Mouse (Mus musculus): ENCODE measurements around the gene Arid1b. TPM values are rescaled to one million over a fixed set of nuclear protein-coding genes. Genes with fewer than 3 reads are reported as not detected.
A peak's percentile ranks its signal among the peaks of the same experiment; 100 is the strongest.

Arid1b gene
- total RNA-seq, 2 experiments from 2014 or later: 43.4 to 59.1 TPM

DNA sequence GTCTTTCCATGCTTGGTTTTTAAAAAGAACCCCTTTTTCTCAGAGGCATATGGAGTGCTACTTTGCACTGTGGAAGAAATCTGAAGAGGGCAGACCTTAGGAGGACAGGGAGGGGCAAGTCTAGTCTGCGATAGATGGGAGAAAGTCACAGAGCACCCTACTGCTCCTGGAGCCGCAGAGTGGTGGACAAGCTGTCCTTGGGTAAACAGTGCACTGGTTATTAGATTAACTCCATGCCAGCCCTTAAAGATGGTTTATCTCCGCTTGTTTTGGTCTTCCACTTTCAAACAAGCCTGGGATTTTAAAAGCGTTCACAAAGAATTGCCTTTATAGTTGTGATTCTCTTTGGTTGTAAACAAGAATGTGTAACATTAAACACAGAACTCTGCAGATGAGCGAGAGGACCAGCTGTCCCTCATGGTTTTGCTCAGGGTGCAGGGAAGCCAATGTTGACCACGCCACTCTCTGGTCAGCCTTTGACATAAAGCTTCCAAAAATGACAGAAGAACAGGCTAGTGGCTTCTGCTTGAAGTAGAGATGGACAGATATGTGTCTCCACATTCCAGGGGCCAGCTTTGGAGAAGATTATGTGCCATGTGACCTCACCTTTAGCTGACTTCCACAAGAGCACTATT, 234.6 kb downstream of the Arid1b start:
- DNase-seq (ENCODE audit: low spot score in 2 of 2): no peak

DNA sequence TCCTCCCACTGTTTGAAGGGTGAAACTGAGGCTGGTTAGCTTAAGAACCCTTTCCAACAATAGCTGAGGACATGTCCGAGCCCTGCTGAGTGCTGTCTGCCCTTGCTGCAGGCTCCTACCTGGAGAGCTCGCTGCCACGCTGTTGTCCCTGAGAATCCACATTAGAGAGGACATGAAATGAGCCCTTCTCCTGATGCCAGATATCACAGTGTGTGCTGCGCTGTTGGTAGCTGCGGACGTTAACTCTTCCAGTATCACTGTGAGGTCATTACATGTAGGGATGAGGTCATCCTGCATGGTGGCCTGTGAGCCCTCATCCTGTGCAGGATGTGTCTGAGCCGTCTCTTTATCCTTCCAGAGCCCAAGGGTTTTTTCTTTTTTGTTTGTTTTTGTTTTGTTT, 235.9 kb downstream of the Arid1b start:
- no peak for DNase-seq (ENCODE audit: low spot score in 2 of 2)

DNA sequence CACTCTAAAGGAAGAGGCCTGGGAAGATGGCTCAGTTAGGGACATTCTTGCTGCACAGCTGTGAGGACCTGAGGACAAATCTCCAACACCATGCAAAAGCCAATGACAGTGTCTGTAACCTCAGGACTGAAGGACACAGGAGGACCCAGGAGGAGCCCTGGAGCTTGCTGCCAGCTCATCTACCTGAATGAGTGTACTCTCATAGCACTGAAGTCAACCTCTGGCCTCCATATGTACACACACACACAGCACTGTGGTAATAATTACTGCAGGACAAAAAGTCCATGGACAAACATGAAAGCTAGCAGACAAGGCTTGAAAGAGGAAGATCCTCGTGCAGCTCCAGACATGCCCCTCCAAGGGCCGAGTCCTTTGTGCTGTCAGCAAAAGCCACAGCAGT, 238.0 kb downstream of the Arid1b start:
- DNase-seq (ENCODE audit: low spot score in 2 of 2): no peak

GRCm38 (mm10) chr17:5233991-5234390, 239.9 kb downstream of the Arid1b start:
- no peak for DNase-seq (ENCODE audit: low spot score in 2 of 2)

DNA sequence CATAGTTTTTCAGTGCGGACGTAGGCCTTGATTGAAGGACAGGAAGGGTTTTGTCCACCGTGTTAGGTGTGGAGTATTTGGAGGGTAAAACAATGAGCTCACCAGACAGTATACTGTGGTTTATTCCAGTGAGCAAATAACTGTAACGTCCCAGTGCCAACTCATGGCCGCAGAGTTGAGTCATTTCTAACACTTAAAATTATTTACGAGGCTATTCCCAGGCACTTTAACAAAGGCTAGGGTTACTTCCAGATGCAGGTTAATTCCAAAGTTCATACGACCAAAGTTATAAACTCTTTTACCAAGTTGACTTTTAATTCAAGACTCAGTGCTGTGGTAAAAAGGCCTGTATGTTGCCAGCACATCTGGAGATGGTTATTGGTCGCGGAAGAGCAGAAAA, 240.9 kb downstream of the Arid1b start:
- DNase-seq (ENCODE audit: low spot score in 2 of 2): no peak

- no peak for DNase-seq (ENCODE audit: low spot score in 2 of 2)
Measured at GRCm38 (mm10) chr17:5237765-5238164, 243.6 kb downstream of the Arid1b start.

DNA sequence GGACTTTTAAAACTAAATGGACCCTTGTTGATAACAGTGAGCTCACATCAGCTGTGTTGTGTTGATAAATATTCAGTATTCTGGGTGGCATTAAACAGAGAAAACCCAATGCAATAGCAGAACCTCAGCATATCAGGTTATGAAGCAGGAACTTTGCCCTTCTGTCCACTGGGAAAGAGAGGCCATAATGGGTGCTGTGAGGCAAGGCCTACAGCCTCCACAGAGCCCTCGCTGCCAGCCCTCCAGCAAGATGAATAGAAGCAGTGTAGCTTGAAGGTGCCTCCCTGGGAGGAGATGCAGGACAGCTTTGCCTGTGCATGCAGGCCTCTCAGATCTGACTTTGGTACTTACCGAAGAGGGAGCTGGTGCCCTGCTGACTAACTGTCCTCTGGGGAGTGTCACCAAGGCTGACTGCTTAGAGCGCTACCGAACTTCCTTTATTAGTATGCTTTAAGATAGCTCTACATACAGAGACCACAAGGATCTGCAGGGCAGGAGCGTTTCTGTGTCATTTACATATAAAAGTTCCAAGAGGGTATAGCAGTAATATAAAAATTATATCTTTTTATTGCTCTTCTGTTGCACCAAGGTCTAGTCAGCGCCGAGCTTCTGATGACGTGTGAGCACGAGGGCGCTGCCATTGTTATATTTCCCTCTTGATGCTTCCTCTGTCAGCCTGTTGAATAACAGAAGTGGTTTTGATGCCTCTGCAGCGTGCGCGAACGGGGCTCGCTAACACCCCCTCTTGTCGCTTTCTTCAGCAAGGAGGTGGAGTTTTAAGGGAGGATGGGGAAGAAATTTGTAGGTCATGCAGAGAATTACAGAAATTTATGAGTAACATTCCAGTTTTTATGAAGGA, 244.5 kb downstream of the Arid1b start:
- DNase-seq (ENCODE audit: low spot score in 2 of 2): no peak

GRCm38 (mm10) chr17:5244526-5244925, 250.4 kb downstream of the Arid1b start:
- DNase-seq (ENCODE audit: low spot score in 2 of 2): no peak

DNA sequence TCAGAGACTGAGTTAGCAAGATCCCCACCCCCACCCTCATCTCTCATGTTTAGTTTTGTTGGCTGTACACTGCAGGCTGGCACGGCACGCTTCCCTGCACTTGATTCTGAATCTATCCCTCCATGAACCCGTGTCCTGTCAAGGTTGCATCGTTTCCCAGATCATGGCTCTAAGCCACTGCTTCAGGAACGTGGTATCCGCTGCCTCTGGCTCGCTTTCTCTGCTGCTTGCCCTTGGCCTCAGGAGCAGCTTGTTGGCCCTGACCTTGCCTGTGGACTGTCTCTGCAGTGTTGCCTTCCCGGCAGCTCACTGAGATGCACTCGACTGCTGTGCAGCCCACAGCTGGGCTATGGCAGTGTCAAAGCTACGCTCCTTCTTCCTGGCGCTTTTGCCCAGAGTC, 252.6 kb downstream of the Arid1b start:
- peak in 1 of 2 experiments; percentile 39 for DNase-seq (ENCODE audit: low spot score in 2 of 2)

GRCm38 (mm10) chr17:5247247-5247646, 253.1 kb downstream of the Arid1b start:
- DNase-seq (ENCODE audit: low spot score in 2 of 2): no peak

GRCm38 (mm10) chr17:5247737-5248136, 253.6 kb downstream of the Arid1b start:
- no peak for DNase-seq (ENCODE audit: low spot score in 2 of 2)

GRCm38 (mm10) chr17:5248957-5249656, 255.0 kb downstream of the Arid1b start:
- no peak for DNase-seq (ENCODE audit: low spot score in 2 of 2)

DNA sequence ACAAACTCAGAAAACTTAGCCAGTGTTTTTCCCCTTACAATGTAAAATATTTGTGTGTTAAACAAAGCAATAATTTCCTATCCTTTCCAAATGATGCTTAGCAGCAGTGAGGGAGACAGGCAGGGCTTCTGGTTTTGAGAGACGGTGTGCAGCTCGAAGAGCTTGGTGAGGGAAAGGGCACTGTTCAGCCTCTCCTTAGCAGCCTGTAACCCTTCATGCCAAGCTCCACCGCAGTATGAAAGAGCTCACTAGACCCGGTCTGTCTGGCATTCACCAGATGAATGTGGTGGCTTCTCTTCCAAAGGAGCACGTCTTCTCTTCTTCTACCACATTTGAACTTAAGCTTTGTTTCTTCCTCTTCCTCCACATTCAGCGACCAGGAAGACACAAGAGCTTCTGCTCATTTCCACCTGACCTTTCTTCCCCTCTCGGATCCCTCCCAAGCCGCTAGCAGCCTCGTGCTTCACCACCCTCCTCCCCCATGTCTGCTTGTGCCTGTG, 255.6 kb downstream of the Arid1b start:
- no peak for DNase-seq (ENCODE audit: low spot score in 2 of 2)

DNA sequence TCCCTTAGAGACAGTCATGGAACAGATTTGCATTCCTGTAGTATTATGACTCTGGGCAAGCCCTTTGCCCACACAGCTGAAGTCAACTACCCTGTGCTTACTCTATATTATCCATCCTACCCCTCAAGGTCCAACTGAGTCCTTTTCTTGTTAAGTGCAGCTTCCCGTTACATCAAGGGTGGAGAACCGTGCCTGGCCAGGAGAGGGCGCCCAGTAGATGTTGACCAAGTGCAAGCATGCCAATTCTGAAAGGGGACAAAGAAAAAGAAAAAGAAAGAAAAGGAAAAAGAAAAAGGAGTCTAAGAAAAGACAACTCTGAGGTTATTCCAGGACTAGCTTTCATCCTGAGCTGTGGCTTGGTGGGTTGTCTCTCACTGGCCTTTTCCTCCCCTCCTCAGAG, 258.3 kb downstream of the Arid1b start:
- DNase-seq (ENCODE audit: low spot score in 2 of 2): peak; percentile 69 to 77

GRCm38 (mm10) chr17:5254717-5255617, 260.8 kb downstream of the Arid1b start:
- no peak for DNase-seq (ENCODE audit: low spot score in 2 of 2)

DNA sequence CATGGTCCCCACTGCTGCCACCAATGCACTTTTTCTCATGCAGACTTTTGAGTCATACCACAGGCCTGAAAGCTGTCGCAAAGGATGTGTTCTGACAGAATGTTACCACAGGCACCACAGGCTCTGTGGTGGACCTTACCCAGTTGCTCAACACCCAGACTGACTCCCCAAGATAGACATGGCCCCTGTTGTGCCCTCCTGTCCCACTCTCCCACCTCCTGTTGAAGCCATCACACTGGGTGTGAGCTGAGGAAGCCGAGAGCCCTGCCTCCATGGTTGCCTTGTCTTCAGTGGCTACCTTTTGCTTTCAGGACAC, 261.4 kb downstream of the Arid1b start:
- DNase-seq (ENCODE audit: low spot score in 2 of 2): no peak

- no peak for DNase-seq (ENCODE audit: low spot score in 2 of 2)
Measured at GRCm38 (mm10) chr17:5258978-5259377, 264.8 kb downstream of the Arid1b start.

DNA sequence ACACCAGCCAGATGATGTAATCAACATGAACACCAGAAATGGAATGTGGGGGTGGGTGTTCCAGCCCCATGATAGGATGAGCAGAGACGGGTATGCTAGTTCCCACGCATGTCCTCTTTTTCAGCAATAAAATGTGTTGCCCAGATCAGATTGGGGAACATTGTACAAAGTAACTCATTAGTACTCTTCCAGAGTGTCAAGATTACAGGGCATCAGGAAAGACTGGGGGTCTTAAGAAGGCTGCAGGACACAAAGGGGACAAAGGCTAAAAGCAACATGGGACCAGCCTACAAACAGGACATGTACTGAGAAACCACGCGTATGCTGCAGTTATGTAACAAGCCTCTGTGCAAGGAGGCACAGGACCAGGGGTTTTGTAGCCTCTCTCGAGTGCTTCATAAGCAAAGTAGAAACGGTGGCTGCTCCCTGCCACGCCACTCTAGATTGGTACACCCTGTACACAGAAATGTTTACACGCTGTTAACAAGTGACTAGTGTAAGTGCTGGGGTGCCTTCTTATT, 267.1 kb downstream of the Arid1b start:
- DNase-seq (ENCODE audit: low spot score in 2 of 2): no peak

- no peak for DNase-seq (ENCODE audit: low spot score in 2 of 2)
Measured at GRCm38 (mm10) chr17:5261874-5262605, 267.9 kb downstream of the Arid1b start.

DNA sequence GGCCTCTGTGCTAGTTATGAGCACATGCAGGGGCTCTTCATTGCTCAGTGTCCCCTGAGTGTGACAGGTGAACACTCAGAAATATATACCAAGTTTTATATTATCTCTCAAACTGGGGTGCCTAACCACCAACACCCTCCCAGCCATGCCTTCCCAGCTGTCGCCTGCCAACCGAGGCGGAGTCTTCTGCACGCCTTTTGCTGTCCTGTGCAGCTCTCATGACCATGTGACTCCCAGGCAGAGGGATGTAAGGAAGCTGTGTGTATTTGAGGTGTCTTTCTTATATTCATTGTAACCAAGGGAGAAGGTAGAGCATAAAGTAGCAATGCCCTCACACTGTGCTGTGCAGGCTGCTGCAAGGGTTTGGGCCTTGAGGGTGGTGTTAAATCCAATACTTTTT, 268.7 kb downstream of the Arid1b start:
- DNase-seq (ENCODE audit: low spot score in 2 of 2): no peak
